Mouse (Mus musculus): ENCODE measurements around the gene Dgkd. TPM values are rescaled to one million over a fixed set of nuclear protein-coding genes. Genes with fewer than 3 reads are reported as not detected.
A peak's percentile ranks its signal among the peaks of the same experiment; 100 is the strongest.

The Dgkd gene
- total RNA-seq, 2 experiments from 2014 or later = 27.8 to 29.2 TPM

- peak; percentile 14 for DNase-seq (ENCODE audit: low spot score)
These were observed 27.8 kb downstream of the Dgkd start for GRCm38 (mm10) chr1:87880856-87881255.

- DNase-seq (ENCODE audit: low spot score) = no peak
These were observed 28.6 kb downstream of the Dgkd start for GRCm38 (mm10) chr1:87881726-87882125.

GRCm38 (mm10) chr1:87882554-87882953, 29.5 kb downstream of the Dgkd start:
- DNase-seq (ENCODE audit: low spot score) = no peak

GRCm38 (mm10) chr1:87890960-87891359, 37.9 kb downstream of the Dgkd start:
- DNase-seq (ENCODE audit: low spot score) = no peak

GRCm38 (mm10) chr1:87891634-87892033, 38.5 kb downstream of the Dgkd start:
- DNase-seq (ENCODE audit: low spot score) = no peak

GRCm38 (mm10) chr1:87892499-87892898, 39.4 kb downstream of the Dgkd start:
- DNase-seq (ENCODE audit: low spot score) = no peak

GRCm38 (mm10) chr1:87893414-87893813, 40.3 kb downstream of the Dgkd start:
- DNase-seq (ENCODE audit: low spot score) = no peak

GRCm38 (mm10) chr1:87896921-87897320, 43.8 kb downstream of the Dgkd start:
- no peak for DNase-seq (ENCODE audit: low spot score)

GRCm38 (mm10) chr1:87899701-87900100, 46.6 kb downstream of the Dgkd start:
- no peak for DNase-seq (ENCODE audit: low spot score)

GRCm38 (mm10) chr1:87900979-87901378, 47.9 kb downstream of the Dgkd start:
- DNase-seq (ENCODE audit: low spot score) = peak; percentile 78

GRCm38 (mm10) chr1:87902186-87902585, 49.1 kb downstream of the Dgkd start:
- no peak for DNase-seq (ENCODE audit: low spot score)

GRCm38 (mm10) chr1:87906361-87906956, 53.4 kb downstream of the Dgkd start:
- DNase-seq (ENCODE audit: low spot score) = peak; percentile 17

GRCm38 (mm10) chr1:87908006-87908405, 54.9 kb downstream of the Dgkd start:
- no peak for DNase-seq (ENCODE audit: low spot score)

- DNase-seq (ENCODE audit: low spot score) = no peak
These were observed 55.6 kb downstream of the Dgkd start for GRCm38 (mm10) chr1:87908736-87909135.

- no peak for DNase-seq (ENCODE audit: low spot score)
These were observed 56.5 kb downstream of the Dgkd start for GRCm38 (mm10) chr1:87909565-87909964.

- DNase-seq (ENCODE audit: low spot score) = no peak
These were observed 57.3 kb downstream of the Dgkd start for GRCm38 (mm10) chr1:87910428-87910827.

- DNase-seq (ENCODE audit: low spot score) = no peak
These were observed 60.3 kb downstream of the Dgkd start for GRCm38 (mm10) chr1:87913356-87913755.

- no peak for DNase-seq (ENCODE audit: low spot score)
These were observed 64.3 kb downstream of the Dgkd start for GRCm38 (mm10) chr1:87917361-87917760.

GRCm38 (mm10) chr1:87918061-87918460, 65.0 kb downstream of the Dgkd start:
- no peak for DNase-seq (ENCODE audit: low spot score)

- no peak for DNase-seq (ENCODE audit: low spot score)
These were observed 67.0 kb downstream of the Dgkd start for GRCm38 (mm10) chr1:87920056-87920614.

GRCm38 (mm10) chr1:87922666-87923065, 69.6 kb downstream of the Dgkd start:
- peak; percentile 36 for DNase-seq (ENCODE audit: low spot score)

GRCm38 (mm10) chr1:87924888-87925287, 71.8 kb downstream of the Dgkd start:
- no peak for DNase-seq (ENCODE audit: low spot score)

- peak; percentile 17 for DNase-seq (ENCODE audit: low spot score)
These were observed 76.6 kb downstream of the Dgkd start for GRCm38 (mm10) chr1:87929730-87930129.

- DNase-seq (ENCODE audit: low spot score) = peak; percentile 23
These were observed 80.0 kb downstream of the Dgkd start for GRCm38 (mm10) chr1:87933051-87933450.
